Mouse (Mus musculus) stomach, embryonic 14.5 days (tissue): ENCODE data around the gene Boc. TPM values are rescaled to one million over a fixed set of nuclear protein-coding genes. Genes with fewer than 3 reads are reported as not detected.

Experiments
- ATAC-seq: fragments of 200-750 bp; cut with Nextera tagmentation; 2 replicates; pipeline ENCODE4 v1.8.0; 2017; ENCODE audit warnings: low read depth, moderate TSS enrichment; ENCODE audit not compliant: insufficient number of reproducible peaks, insufficient read depth, low FRiP score
- H3K27ac ChIP-seq: fragments of 300-500 bp; sonication (generic); 2 replicates; pipeline ENCODE4 v1.5.1; 2014; ENCODE audit warnings: mild to moderate bottlenecking, low read length, moderate library complexity, mixed read lengths
- H3K27me3 ChIP-seq: fragments of 300-500 bp; sonication (generic); 2 replicates; pipeline ENCODE4 v1.6.1; 2014; ENCODE audit warnings: low read length, control low read depth, mixed read lengths; ENCODE audit not compliant: control insufficient read depth, insufficient read depth
- H3K36me3 ChIP-seq: fragments of 300-500 bp; sonication (generic); 2 replicates; pipeline ENCODE4 v1.6.1; 2014; ENCODE audit warnings: mild to moderate bottlenecking, control low read depth, low read length, moderate library complexity, mixed read lengths; ENCODE audit not compliant: control insufficient read depth, insufficient read depth
- H3K4me1 ChIP-seq: fragments of 300-500 bp; sonication (generic); 2 replicates; pipeline ENCODE4 v1.6.1; 2014; ENCODE audit warnings: low read length, control low read depth, mixed read lengths; ENCODE audit not compliant: control insufficient read depth, insufficient read depth
- H3K4me2 ChIP-seq: fragments of 300-500 bp; sonication (generic); replicated peaks from 2 replicates; pipeline ENCODE4 v1.6.1; 2014; ENCODE audit warnings: low read depth, low read length, control low read depth
- H3K4me3 ChIP-seq: fragments of 300-500 bp; sonication (generic); 2 replicates; pipeline ENCODE4 v1.5.1; 2014; ENCODE audit warnings: low read depth, low read length, control low read depth
- H3K9ac ChIP-seq: fragments of 300-500 bp; sonication (generic); replicated peaks from 2 replicates; pipeline ENCODE4 v1.6.1; 2014; ENCODE audit warnings: low read depth, mild to moderate bottlenecking, control low read depth, low read length, moderate library complexity, mixed read lengths
- H3K9me3 ChIP-seq: fragments of 300-500 bp; sonication (generic); 2 replicates; pipeline ENCODE4 v1.6.1; 2016; ENCODE audit warnings: low read depth, low read length, control low read depth; ENCODE audit not compliant: control insufficient read depth
- WGBS: fragments of 180-500 bp; shearing (Covaris S2); extraction: QIAGEN DNeasy Blood & Tissue Kit; methylation state at CpG from one replicate; pipeline ENCODE4 v1.1.7; 2014; 5-methylcytosine and 5-hydroxymethylcytosine counted together
- polyA plus RNA-seq: library from polyadenylated mRNA; unstranded; fragments of >200 nt; fragmentation: Nextera tagmentation; extraction: Ambion mirVana; gene quantifications from 2 replicates; pipeline ENCODE4 v1.2.1, GENCODE M21; 2014

The Boc gene
- polyA plus RNA-seq, 1 experiment from 2014 or later = 19.5 TPM

DNA sequence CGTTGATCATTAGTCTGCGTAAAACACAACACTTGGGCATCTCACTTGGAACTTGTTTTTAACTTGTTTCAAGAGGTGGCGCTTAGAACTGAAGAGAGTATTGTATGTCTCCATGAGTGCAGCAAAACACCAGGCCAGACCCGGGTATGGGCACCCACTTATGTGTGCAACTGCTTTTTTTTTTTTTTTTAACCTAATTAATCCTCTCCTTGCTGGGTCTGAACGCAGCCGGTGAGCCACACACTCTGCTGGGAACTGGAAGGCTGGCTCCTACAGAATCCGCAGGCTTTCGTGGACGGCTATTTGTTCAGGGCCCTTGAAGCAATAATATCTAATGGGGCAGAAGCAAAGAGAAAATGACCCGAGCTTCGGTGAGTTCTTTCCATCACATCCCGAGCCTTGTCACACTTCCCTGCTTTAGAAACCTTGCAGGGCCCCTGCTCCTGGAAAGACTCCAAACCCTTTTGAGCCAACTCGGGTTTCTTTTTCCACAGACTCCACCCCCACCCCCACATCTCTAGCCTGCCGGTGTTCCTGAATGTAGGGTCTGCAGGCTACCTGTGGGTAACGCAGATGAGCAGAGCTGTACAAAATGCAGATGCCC lies 20.8 kb upstream of the Boc start:
- Histone ChIP-seq H3K27me3 (no peaks in the 10 kb centered on the region), H3K4me2 (peak overlapping the region; percentile 10; the same call in 1 of the 2 replicates), H3K27ac (peak overlapping the region; percentile 33; the same call in 1 of the 2 replicates), H3K4me3 (no peak overlapping the region), H3K9me3 (no peaks in the 10 kb centered on the region), H3K4me1 (peaks cover 7% of the 10 kb centered on the region; the same call in 1 of the 2 replicates), H3K36me3 (no peaks in the 10 kb centered on the region), H3K9ac (no peak overlapping the region)
- 27% methylated on average over 15 of the region's 15 CpGs for WGBS
- ATAC-seq = no peak; the same call in 1 of the 2 replicates

DNA sequence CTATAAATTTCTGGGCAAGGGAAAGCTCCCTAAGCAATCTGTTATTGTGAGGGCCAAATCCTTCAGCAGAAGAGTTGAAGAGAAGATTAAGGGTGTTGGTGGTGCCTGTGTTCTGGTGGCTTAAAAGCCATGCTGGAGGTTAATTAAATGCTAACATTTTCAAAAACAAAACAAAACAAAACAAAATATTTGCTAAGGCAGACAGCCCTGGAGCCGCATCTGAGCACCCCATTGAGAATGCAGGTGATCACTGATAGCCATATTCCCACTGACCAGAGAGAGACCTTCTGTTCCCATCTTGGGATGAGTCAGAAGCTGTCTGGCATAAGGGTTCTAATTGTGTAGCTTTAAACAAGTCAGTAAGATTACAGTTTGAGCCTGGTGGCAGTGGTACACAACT lies 19.9 kb upstream of the Boc start:
- Histone ChIP-seq H3K4me2 (no peak overlapping the region), H3K4me3 (no peak overlapping the region), H3K27me3 (no peaks in the 10 kb centered on the region), H3K9me3 (no peaks in the 10 kb centered on the region), H3K4me1 (peaks cover 7% of the 10 kb centered on the region; the same call in 1 of the 2 replicates), H3K27ac (no peak overlapping the region), H3K9ac (no peak overlapping the region), H3K36me3 (no peaks in the 10 kb centered on the region)
- no peak for ATAC-seq
- WGBS = 94% methylated on average over 1 of the region's 1 CpGs

DNA sequence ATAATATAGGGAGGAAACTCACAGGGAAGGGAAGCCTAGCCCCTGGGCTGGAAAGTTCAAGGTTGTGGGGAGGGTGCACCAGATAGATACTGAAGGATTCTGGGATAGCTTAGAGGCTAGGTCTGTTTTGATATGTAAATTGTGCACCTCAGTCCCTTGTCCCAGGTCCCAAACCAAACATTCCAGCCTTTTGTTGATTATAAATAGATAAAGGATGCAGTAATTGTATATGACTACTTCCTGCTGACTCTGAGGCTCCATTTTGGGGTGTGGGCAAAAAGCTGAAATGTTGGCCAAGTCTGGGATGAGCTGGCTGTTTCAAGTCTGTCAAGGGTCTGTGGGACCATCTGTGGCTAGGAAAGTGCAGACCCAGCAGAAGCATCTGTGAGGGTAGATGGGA lies 9.4 kb upstream of the Boc start:
- H3K4me3 ChIP-seq = no peak overlapping the region
- H3K9ac ChIP-seq = no peak overlapping the region
- no peak overlapping the region for H3K27ac ChIP-seq
- H3K4me1 ChIP-seq = peaks cover 5% of the 10 kb centered on the region; the same call in 1 of the 2 replicates
- H3K4me2 ChIP-seq = no peak overlapping the region
- ATAC-seq = no peak
- no peaks in the 10 kb centered on the region for H3K36me3 ChIP-seq
- H3K27me3 ChIP-seq = no peaks in the 10 kb centered on the region
- H3K9me3 ChIP-seq = no peaks in the 10 kb centered on the region

- Histone ChIP-seq H3K4me3 (no peak overlapping the region), H3K27ac (no peak overlapping the region), H3K27me3 (no peaks in the 10 kb centered on the region), H3K9ac (no peak overlapping the region), H3K4me2 (no peak overlapping the region), H3K4me1 (peaks cover 5% of the 10 kb centered on the region; the same call in 1 of the 2 replicates), H3K9me3 (no peaks in the 10 kb centered on the region), H3K36me3 (no peaks in the 10 kb centered on the region)
- WGBS = 40% methylated on average over 22 of the region's 22 CpGs
- ATAC-seq = no peak
These were observed 6.9 kb upstream of the Boc start for GRCm38 (mm10) chr16:44565328-44566210.

DNA sequence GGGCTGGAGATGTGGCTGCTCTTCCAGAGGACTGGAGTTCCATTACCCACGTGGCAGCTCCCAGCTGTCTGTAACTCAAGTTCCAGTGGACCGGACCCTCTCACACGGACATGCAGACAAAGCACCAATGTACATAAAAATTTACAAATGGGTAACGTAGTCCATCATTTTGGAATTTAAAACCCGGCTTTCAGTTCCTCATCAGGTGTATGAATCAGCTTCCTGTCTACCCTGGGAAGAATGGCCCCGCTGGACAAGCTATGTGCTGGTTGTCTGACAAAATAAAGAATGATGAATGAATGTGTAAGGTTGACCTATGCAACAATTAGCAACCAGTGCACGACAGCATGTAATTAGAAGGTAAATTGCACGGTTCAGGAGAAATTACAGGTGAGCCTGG lies 5.7 kb upstream of the Boc start:
- Histone ChIP-seq H3K9ac (no peak overlapping the region), H3K27ac (no peak overlapping the region), H3K4me1 (peaks cover 5% of the 10 kb centered on the region; the same call in 1 of the 2 replicates), H3K4me2 (no peak overlapping the region), H3K9me3 (no peaks in the 10 kb centered on the region), H3K36me3 (no peaks in the 10 kb centered on the region), H3K27me3 (no peaks in the 10 kb centered on the region), H3K4me3 (no peak overlapping the region)
- ATAC-seq = no peak
- WGBS = 59% methylated on average over 8 of the region's 8 CpGs

DNA sequence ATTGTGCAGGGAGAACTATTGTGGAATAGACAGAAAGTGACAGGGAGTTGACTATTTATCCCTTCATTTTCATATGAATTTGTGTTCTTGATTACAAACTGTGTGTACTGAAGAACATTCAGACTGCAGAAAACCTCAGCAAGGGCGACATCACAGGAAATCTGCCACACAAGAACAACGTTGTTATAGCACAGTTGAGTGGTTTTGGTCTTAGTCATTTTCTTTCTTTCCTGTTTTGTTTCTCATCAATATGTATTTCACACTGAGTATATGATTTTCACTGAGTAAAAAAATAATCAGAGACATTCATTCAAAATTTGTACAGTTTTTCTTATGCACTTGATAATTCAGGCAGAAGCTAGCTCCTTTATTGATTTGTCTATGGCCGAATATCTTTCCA lies 3.4 kb upstream of the Boc start:
- no peak overlapping the region for H3K4me2 ChIP-seq
- H3K4me1 ChIP-seq = peaks cover 10% of the 10 kb centered on the region; the same call in 1 of the 2 replicates
- H3K4me3 ChIP-seq = no peak overlapping the region
- ATAC-seq = no peak
- no peaks in the 10 kb centered on the region for H3K36me3 ChIP-seq
- no peak overlapping the region for H3K9ac ChIP-seq
- WGBS = 83% methylated on average over 3 of the region's 3 CpGs
- no peaks in the 10 kb centered on the region for H3K27me3 ChIP-seq
- H3K9me3 ChIP-seq = no peaks in the 10 kb centered on the region
- no peak overlapping the region for H3K27ac ChIP-seq

DNA sequence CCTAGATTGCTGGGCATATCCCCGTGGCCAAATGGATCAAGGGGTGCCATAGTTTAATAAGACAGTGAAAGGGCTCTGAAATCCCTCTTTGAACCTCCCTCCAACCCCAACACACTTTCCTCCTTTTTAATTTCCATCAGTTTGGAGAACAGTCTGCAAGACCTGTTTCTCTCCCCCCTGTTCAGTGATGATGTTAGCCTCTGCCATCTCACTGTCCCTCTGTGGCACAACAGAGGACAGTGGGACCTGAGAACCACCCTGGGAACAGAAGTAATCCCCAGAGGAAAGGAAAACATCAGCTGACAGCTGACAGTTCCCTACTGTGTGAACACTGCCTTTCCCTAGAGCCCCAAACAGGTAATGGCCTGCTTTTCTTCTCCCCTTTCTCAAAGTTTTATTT lies 1.5 kb upstream of the Boc start:
- peaks cover 5% of the 10 kb centered on the region; the same call in 1 of the 2 replicates for H3K4me1 ChIP-seq
- H3K9me3 ChIP-seq = no peaks in the 10 kb centered on the region
- H3K4me3 ChIP-seq = no peak overlapping the region
- no peak overlapping the region for H3K9ac ChIP-seq
- H3K27ac ChIP-seq = no peak overlapping the region
- H3K27me3 ChIP-seq = no peaks in the 10 kb centered on the region
- 59% methylated on average over 1 of the region's 1 CpGs for WGBS
- H3K4me2 ChIP-seq = no peak overlapping the region
- H3K36me3 ChIP-seq = no peaks in the 10 kb centered on the region
- no peak for ATAC-seq

GRCm38 (mm10) chr16:44559330-44559695 lies 616 bp upstream of the Boc start:
- H3K9ac ChIP-seq = no peak overlapping the region
- 13% methylated on average over 5 of the region's 5 CpGs for WGBS
- peak overlapping the region; percentile 87; the same call in 1 of the 2 replicates for H3K4me3 ChIP-seq

More at GRCm38 (mm10) chr16:44559330-44559695, 616 bp upstream of the Boc start:
- Histone ChIP-seq H3K27ac (no peak overlapping the region; the same call in 1 of the 2 replicates), H3K36me3 (no peaks in the 10 kb centered on the region), H3K27me3 (no peaks in the 10 kb centered on the region), H3K4me2 (peak overlapping the region; percentile 66), H3K9me3 (no peaks in the 10 kb centered on the region), H3K4me1 (peaks cover 9% of the 10 kb centered on the region; the same call in 1 of the 2 replicates)
- ATAC-seq = no peak
